Mouse (Mus musculus) stomach, postnatal 0 days (tissue): ENCODE measurements around the gene Kat2b. TPM values are rescaled to one million over a fixed set of nuclear protein-coding genes. Genes with fewer than 3 reads are reported as not detected.

Source experiments
- ATAC-seq: fragments of 200-750 bp; cut with Nextera tagmentation; 2 replicates; pipeline ENCODE4 v1.8.0; 2017; ENCODE audit not compliant: low FRiP score, low TSS enrichment
- DNase-seq: peaks from one replicate; pipeline ENCODE4 v3.0.0-alpha.2; 2016; ENCODE audit warnings: low spot score
- H3K27ac ChIP-seq: fragments of 300-500 bp; sonication (generic); replicated peaks from 2 replicates; pipeline ENCODE4 v1.5.1; 2014; ENCODE audit warnings: mild to moderate bottlenecking, control low read depth
- H3K27me3 ChIP-seq: fragments of 300-500 bp; sonication (generic); 2 replicates; pipeline ENCODE4 v1.6.1; 2014; ENCODE audit warnings: low read length; ENCODE audit not compliant: control insufficient read depth, insufficient read depth
- H3K36me3 ChIP-seq: fragments of 300-500 bp; sonication (generic); 2 replicates; pipeline ENCODE4 v1.6.1; 2014; ENCODE audit warnings: low read length, mixed read lengths; ENCODE audit not compliant: control insufficient read depth, insufficient read depth
- H3K4me1 ChIP-seq: fragments of 300-500 bp; sonication (generic); replicated peaks from 2 replicates; pipeline ENCODE4 v1.6.1; 2014; ENCODE audit warnings: antibody characterized with exemption; ENCODE audit not compliant: control insufficient read depth, insufficient read depth
- H3K4me2 ChIP-seq: fragments of 300-500 bp; sonication (generic); replicated peaks from 2 replicates; pipeline ENCODE4 v1.6.1; 2014; ENCODE audit warnings: low read depth, mild to moderate bottlenecking, control low read depth, moderate library complexity
- H3K4me3 ChIP-seq: fragments of 300-500 bp; sonication (generic); 2 replicates; pipeline ENCODE4 v1.5.1; 2014; ENCODE audit warnings: low read depth, low read length, control low read depth
- H3K9ac ChIP-seq: fragments of 300-500 bp; sonication (generic); 2 replicates; pipeline ENCODE4 v1.6.1; 2014; ENCODE audit warnings: mild to moderate bottlenecking, low read length, control low read depth, mixed read lengths
- H3K9me3 ChIP-seq: fragments of 300-500 bp; sonication (generic); 2 replicates; pipeline ENCODE4 v1.6.1; 2016; ENCODE audit warnings: low read length; ENCODE audit not compliant: control insufficient read depth
- CTCF ChIP-seq: IDR thresholded peaks from 2 replicates; pipeline ENCODE4 v1.5.1; 2016; ENCODE audit warnings: antibody characterized with exemption, low read depth, mild to moderate bottlenecking, moderate library complexity
- EP300 ChIP-seq: optimal IDR thresholded peaks from 2 replicates; pipeline ENCODE3; 2016; ENCODE audit warnings: antibody characterized with exemption
- WGBS: fragments of 180-500 bp; shearing (Covaris S2); extraction: QIAGEN DNeasy Blood & Tissue Kit; methylation state at CpG from one replicate; pipeline ENCODE4 v1.1.7; 2014; 5-methylcytosine and 5-hydroxymethylcytosine counted together
- polyA plus RNA-seq: library from polyadenylated mRNA; unstranded; fragments of >200 nt; fragmentation: Nextera tagmentation; extraction: Ambion mirVana; gene quantifications from 2 replicates; pipeline ENCODE4 v1.2.1, GENCODE M21; 2015

Gene Kat2b
- polyA plus RNA-seq, 1 experiment from 2014 or later: 4.9 TPM

DNA sequence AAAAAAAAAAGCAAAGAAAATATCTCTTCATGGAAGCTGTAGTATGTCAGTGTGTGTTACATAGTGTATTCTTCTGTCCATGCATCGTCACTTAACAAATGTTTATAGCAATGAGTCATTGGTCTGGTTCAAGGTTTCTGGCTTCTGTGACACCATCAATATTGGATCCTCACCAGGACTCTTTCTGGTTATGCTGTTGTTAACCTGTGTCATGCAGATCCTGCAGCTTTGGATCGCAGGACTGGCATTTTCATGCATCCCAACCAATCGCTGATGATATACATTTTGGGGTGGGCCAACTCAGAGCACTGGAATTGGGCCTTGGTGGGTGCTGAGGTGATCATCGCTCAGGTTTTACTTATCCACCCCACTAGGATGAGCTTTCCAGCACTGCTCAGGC lies 24.1 kb upstream of the Kat2b start:
- WGBS: 92% methylated on average over 4 of the region's 4 CpGs
- H3K4me2 ChIP-seq: no peak overlapping the region
- TF ChIP-seq CTCF (no peak), EP300 (no peak)
- DNase-seq (no peak), ATAC-seq (no peak)
- H3K4me1 ChIP-seq: no peaks in the 10 kb centered on the region
- no peak overlapping the region for H3K4me3 ChIP-seq
- no peaks in the 10 kb centered on the region for H3K9me3 ChIP-seq
- no peak overlapping the region for H3K27ac ChIP-seq
- no peaks in the 10 kb centered on the region for H3K36me3 ChIP-seq
- H3K27me3 ChIP-seq: no peaks in the 10 kb centered on the region
- H3K9ac ChIP-seq: no peak overlapping the region

DNA sequence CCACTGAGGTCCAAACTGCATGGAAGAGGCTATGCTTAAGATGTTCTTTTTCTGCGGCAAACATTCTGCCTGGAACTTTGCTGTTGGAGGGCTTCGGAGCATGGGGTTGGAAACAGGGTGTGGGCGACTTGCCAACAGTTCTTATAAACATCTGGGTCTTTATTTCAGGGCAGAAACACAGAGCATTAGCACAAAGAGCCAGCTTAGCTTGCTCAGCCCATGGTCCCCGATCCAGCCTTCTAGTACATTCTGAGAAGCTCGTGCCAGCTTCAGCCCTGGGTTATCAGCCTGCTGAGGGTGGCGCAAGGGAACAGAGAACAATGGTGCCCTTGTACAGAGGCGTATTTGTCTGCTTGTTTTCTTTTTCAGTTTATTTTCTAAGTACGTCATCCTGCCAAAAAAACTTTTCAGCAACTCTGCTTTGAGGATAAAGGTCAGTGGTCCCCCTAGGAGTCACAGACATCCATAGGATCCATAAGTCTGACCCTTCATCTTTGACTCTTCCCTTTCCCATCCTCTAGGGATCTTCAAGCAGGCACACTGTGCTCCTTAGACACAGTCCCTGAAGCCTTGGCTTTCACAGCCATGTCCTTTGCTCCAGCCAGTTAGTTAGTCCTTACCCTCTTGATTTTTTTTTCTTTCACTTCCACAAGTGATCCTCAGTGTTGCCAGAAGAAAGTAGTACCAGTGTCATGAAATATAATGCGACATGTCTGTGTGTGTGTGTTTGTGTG lies 22.9 kb upstream of the Kat2b start:
- Histone ChIP-seq H3K9ac (peak overlapping the region; percentile 28; the same call in 1 of the 2 replicates), H3K36me3 (no peaks in the 10 kb centered on the region), H3K9me3 (no peaks in the 10 kb centered on the region), H3K27ac (peak overlapping the region; percentile 40; the same call in 1 of the 2 replicates), H3K4me1 (no peaks in the 10 kb centered on the region), H3K27me3 (no peaks in the 10 kb centered on the region), H3K4me2 (no peak overlapping the region; the same call in 1 of the 2 replicates), H3K4me3 (no peak overlapping the region)
- DNase-seq: peak; percentile 62
- ATAC-seq: peak; percentile 94
- WGBS: 44% methylated on average over 9 of the region's 9 CpGs
- TF ChIP-seq CTCF: no peak
- TF ChIP-seq EP300: no peak

DNA sequence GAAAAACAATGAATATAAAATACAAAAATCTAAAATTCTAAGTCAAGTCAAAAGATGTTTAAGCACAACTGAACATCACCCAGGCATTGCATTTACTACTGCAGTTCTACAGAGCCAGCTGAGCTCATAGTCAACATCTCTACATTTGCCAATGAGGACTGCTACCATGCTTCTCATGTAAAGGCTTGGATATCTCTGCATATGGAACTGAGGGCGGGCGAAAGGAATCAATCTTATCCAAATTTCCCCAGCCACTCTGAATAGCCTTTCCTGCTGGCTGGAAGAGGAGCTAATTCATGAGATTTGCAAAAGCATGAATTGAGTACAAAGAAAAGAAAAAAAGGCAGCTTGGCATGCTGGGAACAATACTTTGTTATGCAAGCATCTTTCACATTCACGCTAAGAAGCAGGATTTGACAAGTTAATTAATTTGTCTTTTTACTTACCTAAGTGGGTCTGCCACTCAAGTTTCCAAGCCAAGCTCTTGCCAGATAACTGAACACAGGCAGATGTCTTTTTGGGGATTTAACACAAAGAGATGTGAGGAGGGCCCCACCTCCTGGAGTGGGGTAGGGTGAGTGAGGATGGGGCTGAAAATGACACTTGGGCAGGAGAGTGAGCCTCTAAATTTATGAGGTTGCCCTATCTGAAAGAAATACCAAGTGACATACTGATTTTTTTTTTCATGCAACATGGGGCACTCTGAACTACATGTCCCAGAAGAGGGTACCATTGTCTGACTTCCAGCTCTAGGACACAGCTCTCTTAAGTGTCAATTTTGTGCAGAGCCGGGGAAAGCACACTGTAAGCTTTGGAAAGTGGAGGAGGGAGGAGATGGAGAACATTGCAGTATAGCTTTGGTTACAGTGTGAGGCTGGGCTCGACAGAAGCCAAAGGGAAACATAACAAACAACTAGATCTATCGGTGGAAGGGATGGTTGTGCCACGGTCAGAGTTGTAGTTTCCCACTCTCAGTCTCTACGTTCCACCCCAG lies 15.1 kb upstream of the Kat2b start:
- 69% methylated on average over 8 of the region's 8 CpGs for WGBS
- no peak overlapping the region for H3K27ac ChIP-seq
- DNase-seq (no peak), ATAC-seq (no peak)
- no peaks in the 10 kb centered on the region for H3K9me3 ChIP-seq
- no peaks in the 10 kb centered on the region for H3K4me1 ChIP-seq
- H3K4me2 ChIP-seq: no peak overlapping the region
- no peak overlapping the region for H3K4me3 ChIP-seq
- H3K36me3 ChIP-seq: no peaks in the 10 kb centered on the region
- TF ChIP-seq EP300 (no peak), CTCF (no peak)
- no peak overlapping the region for H3K9ac ChIP-seq
- no peaks in the 10 kb centered on the region for H3K27me3 ChIP-seq

DNA sequence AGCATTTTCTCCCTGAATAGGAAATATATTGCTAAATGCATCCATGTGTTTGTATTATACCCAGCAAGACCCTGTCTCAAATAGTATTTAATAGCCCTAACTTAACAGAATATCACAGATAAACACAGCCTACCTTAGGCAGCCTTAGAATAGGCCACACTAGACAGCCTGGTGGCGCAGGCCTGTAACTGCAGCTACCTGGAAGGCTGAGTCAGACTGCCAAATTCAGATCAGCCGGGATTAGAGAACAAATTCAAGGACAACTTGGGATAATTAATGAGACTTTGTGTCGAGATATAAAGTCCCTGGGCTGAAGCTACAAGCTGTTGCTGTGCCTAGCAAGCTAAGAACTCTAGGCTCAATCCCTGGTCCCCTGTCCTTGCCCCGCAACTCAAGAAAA lies 12.6 kb upstream of the Kat2b start:
- H3K27me3 ChIP-seq: no peaks in the 10 kb centered on the region
- H3K36me3 ChIP-seq: no peaks in the 10 kb centered on the region
- DNase-seq (no peak), ATAC-seq (no peak)
- no peak overlapping the region for H3K4me3 ChIP-seq
- no peaks in the 10 kb centered on the region for H3K9me3 ChIP-seq
- H3K4me1 ChIP-seq: no peaks in the 10 kb centered on the region
- no peak overlapping the region for H3K4me2 ChIP-seq
- H3K27ac ChIP-seq: no peak overlapping the region
- WGBS: 57% methylated on average over 4 of the region's 4 CpGs
- TF ChIP-seq CTCF: peak; percentile 54
- no peak for TF ChIP-seq EP300
- no peak overlapping the region for H3K9ac ChIP-seq

DNA sequence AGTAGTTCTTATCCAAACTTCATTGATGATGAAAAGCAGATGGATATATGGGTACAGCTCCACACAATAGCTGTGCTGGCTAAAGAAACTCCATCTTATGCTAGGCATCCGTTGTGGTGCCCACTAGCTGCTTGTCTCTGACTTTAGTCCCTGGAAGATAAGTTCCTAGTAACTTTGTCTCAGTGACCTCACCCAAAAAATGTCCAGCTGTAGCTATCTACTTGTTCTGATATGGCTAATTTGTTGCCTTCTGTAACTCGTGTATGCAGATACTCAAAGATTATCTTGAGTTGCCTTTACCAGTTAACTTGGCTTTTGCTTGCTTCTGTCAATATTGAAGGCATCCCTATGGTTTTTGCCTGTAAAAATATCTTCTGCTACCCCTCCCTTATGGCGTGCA lies 11.8 kb upstream of the Kat2b start:
- no peaks in the 10 kb centered on the region for H3K27me3 ChIP-seq
- H3K4me1 ChIP-seq: no peaks in the 10 kb centered on the region
- H3K9me3 ChIP-seq: no peaks in the 10 kb centered on the region
- H3K27ac ChIP-seq: no peak overlapping the region
- no peak overlapping the region for H3K4me3 ChIP-seq
- H3K9ac ChIP-seq: no peak overlapping the region
- no peak for DNase-seq
- 66% methylated on average over 3 of the region's 3 CpGs for WGBS
- ATAC-seq: no peak
- H3K4me2 ChIP-seq: no peak overlapping the region
- no peak for TF ChIP-seq EP300
- TF ChIP-seq CTCF: no peak
- no peaks in the 10 kb centered on the region for H3K36me3 ChIP-seq
